Mouse (Mus musculus): ENCODE results near the gene B3gnt3.

GRCm38 (mm10) chr8:71679116-71679515, 22.5 kb downstream of the B3gnt3 start:
- TF ChIP-seq UBTF (IDR thresholded peaks at IDR 0.05; ENCODE audit: borderline replicate concordance, insufficient read depth, low read depth, low read length) (no peak), CTCF (IDR thresholded peaks at IDR 0.05 in 2 of 3, conservative IDR thresholded peaks at IDR 0.05 in 1 of 3; ENCODE audit: control insufficient read depth in 1 of 3, insufficient read depth in 1 of 3, low read depth in 2 of 3, low read length in 3 of 3, poor library complexity in 1 of 3, severe bottlenecking in 1 of 3) (no peak)
